Mouse (Mus musculus) left cerebral cortex, adult 11 months (tissue): ENCODE data around the gene Ankmy2.

Experiments used
- DNase-seq: peaks from one replicate; pipeline ENCODE4 v3.0.0; 2022; ENCODE audit warnings: low spot score

The Ankmy2 gene

DNA sequence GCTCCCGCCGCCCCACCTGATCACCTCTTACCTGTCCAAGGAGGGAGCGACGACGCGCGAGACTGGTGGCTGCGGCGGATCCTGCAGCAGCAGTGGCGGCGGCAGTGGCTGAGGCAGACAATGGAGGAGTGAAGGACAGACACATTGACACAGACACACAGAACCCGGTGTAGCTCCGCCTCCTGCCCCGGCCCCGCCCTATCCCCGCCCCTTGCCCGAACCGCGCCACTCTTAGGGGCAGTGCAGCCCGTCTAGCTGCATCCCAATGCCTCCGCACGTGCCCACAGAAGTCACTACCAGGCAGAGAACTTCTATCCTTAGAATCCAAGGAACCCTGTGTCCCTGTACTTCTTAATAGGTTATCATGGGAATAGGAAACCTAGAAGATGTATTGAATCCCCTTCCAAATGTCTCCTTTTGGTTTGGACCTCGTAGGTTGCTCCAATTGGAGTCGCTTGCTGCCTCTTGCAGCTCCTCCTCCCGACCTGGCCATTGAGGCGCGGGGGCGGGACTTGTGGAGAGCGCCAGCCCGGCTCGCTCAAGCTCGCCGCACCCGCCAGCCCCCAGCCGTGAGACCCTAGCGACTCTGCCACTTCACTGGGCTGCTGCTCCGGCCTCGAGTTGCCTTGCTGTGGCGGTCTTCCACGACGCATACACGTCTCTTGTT is at the start of gene Ankmy2:
Ankmy2 (plus strand) TSS at position 478 of the 667 bp plus-strand sequence.
- peak; percentile 84 for DNase-seq

DNA sequence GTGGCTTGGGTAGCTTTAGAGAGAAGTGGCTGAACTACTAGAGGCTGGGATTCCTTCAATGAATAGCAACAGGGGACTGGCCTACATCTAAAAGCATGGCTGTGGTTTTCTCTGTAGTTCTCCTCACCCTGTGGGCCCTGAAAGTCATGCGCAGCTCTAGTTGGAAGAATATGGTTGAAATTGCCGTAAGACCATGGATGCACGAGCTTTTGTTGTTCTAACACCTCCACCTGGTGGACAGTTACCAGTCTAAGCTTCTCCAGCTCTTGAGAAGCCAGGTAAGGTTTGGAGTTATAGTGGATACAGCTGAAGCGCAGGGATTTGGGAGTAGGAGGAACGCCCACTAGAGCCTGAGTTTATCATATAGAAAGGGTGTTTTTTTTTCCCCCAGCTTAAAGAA is 48.5 kb upstream of the Ankmy2 start:
- no peak for DNase-seq

GRCm38 (mm10) chr12:36110457-36110856 is 46.5 kb upstream of the Ankmy2 start:
- DNase-seq, result no peak

- no peak for DNase-seq
Measured at GRCm38 (mm10) chr12:36111110-36111509, 45.8 kb upstream of the Ankmy2 start.

- no peak for DNase-seq
Measured at GRCm38 (mm10) chr12:36112081-36112480, 44.8 kb upstream of the Ankmy2 start.

GRCm38 (mm10) chr12:36117161-36117560 is 39.8 kb upstream of the Ankmy2 start:
- DNase-seq, result no peak

DNA sequence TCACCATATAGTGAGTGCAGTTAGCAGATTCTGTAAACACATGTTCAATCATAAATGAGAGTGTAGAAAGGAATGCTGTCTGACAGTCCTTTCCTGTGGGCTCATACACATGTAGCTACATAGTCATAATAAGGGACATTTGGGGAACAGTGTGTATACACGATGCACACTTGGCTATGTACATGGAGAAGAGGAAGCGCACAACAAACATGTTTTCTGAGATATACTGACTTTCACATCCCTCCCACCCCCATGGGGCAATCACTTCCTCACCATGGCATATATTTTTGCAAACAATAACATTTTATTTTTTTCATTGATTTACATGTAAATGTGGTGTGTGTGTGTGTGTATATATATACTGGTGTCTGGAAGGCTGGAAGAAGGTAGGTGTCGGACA is 37.7 kb upstream of the Ankmy2 start:
- DNase-seq, result no peak

DNA sequence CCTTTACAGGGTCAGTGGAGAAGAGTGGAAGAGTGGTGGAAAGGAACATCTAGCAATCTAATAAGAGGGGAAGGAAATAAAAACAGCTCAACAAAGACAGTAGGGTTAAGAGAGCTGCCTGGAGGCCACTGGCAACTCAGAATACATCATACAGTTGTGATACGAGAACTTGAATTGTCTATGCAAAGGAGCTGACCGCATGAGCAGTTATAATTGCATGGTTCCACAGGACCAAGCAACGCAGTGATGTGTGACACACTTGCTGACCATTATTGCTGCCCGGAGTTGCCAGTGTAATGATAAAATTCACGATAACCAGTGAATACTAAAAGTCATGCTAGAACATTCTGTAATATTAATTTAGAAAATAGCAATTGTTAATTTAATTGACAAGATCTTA is 30.9 kb upstream of the Ankmy2 start:
- DNase-seq, result no peak

- DNase-seq, result no peak
Measured at GRCm38 (mm10) chr12:36129826-36130225, 27.1 kb upstream of the Ankmy2 start.

GRCm38 (mm10) chr12:36132254-36132653 is 24.7 kb upstream of the Ankmy2 start:
- DNase-seq, result no peak

GRCm38 (mm10) chr12:36132668-36133067 is 24.2 kb upstream of the Ankmy2 start:
- DNase-seq, result no peak

- no peak for DNase-seq
Measured at GRCm38 (mm10) chr12:36133547-36133946, 23.4 kb upstream of the Ankmy2 start.

- DNase-seq, result no peak
Measured at GRCm38 (mm10) chr12:36134111-36134510, 22.8 kb upstream of the Ankmy2 start.

DNA sequence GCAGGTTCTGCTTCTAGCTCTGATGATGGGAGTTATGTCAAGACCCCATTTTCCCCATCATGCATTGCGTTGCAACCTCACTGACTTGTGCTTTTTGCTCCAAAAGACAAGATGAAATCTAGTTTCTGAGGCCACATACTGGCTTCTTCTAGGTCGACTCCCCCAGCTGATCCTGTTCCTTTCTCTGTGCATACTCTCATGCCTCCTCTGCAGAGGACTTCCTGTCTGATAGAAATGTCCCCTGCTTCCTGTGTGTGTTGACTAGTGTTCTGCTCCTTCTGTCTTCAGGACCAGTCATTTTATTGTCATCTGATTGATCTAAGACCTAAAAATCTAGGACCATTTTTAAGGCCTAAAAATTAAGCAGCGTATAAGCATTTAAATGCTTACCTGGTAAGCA is 21.5 kb upstream of the Ankmy2 start:
- DNase-seq, result no peak

GRCm38 (mm10) chr12:36136285-36136684 is 20.6 kb upstream of the Ankmy2 start:
- no peak for DNase-seq

DNA sequence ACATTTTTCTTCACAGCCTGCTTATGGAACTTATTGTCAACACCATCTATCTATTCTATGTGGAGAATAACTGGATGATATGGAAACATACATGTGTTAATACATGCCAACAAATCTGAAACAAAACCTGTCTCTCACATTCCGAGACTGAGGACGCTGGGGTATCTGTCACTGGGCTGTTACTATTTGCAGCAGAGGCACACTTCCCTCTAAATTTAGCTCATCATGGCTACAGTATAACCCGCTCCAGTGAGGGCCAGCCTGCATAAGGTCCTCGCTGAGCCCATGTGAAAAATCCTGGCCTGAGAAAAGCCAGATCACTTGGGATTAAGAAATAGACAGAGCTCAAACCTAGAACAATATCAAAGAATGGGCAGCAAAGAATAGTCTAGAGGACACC is 19.7 kb upstream of the Ankmy2 start:
- no peak for DNase-seq

DNA sequence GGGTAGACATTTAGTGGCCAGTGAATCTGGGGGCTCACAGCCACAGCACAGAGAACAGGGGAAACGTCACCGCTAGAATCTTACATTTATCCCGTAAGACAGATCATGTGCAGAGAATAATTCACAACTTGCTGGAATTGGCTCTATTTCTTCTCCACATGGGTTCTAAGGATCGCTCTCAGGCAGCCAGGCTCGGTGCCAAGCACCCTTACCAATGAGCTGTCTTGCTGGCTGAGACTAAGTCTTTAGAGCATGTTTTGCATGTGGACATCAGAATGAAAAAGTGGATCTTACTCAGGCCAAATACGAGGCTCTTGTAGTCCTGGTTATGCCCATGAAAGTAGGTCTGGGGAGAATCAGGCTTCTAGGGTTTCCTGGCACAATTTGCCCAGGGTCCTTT is 16.5 kb upstream of the Ankmy2 start:
- DNase-seq, result no peak

DNA sequence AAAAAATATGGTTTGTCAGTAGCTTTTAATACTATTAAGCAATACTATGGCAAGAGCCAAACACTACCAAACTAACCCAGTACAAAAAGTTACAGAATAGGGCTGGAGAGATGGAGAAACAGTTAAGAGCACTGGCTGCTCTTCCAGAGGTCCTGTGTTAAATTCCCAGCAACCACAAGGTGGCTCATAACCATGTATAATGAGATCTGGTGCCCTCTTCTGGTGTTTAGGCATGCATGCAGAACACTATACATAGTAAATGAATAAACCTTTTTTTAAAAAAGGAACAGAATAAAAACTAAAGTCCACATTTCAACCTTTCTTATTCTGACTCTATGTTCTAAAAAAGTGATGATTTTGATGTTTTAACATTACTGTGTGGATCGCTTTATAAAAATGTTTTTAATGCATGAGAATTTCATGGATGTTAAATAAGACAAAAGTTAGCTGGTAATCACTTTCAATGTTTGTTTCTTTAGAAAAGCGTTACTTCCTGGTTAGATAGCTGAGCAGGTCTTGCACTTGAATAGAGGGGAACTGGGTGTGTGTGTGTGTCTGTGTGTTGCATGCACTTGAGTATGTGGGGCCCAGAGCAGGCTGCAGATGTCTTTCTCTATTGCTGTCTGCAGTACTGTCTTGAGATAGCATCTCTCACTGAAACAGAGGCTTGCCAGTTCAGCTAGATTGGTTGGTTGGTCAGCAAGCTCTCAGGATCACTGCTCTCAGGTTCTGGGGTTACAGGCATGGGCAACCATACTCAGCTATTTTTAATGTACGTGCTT is 10.5 kb upstream of the Ankmy2 start:
- no peak for DNase-seq

GRCm38 (mm10) chr12:36150265-36150664 is 6.6 kb upstream of the Ankmy2 start:
- DNase-seq, result no peak

DNA sequence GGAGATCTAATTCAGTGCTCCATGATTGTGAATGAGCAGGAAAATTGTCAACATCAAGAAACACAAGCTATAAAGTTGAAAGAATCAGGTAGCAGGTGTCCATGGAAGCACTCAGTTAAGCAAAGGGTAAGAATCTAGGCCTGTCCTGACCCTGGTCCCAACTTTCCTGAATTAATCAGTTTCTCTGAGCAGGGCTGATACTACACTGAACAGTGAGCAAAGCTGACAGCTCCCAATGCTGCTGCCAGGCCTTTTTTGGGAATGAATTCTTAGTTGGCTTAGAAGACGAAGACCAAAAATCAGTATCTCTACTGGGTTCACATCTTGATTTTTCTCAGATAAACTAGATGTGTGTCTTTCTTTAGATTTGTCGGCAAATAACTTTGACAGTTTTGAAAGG is 6.2 kb upstream of the Ankmy2 start:
- DNase-seq, result no peak

DNA sequence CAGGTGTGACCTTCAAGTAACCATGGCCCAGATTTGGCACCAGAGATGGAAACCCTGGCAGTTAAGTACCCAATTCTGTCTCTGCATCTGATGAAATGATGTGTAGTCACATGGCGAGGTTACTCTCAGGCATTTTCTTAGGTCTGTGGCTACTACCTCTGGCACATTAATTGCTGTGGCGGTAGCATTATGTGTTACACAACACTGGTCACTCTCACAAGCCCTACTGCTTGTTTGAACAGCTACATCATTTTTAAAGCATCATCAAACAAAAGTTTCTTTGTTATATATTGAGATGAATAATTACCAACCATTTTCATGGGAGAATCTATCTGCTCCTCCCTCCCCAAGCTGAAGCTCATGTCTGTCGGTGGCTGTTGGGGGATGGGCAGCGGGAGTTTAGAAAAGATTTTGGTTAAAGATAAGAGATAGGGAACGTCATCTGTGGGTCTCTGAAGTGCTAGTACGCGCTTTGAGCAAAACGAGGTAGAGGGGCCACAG is 1.7 kb upstream of the Ankmy2 start:
- peak; percentile 30 for DNase-seq

- no peak for DNase-seq
Measured at GRCm38 (mm10) chr12:36156101-36156636, 745 bp upstream of the Ankmy2 start.

- DNase-seq, result no peak
Measured at GRCm38 (mm10) chr12:36157304-36157637, 357 bp downstream of the Ankmy2 start.
